Comparison of ENCODE assay signal across 19 mouse cellular contexts in the genomic region with DNA sequence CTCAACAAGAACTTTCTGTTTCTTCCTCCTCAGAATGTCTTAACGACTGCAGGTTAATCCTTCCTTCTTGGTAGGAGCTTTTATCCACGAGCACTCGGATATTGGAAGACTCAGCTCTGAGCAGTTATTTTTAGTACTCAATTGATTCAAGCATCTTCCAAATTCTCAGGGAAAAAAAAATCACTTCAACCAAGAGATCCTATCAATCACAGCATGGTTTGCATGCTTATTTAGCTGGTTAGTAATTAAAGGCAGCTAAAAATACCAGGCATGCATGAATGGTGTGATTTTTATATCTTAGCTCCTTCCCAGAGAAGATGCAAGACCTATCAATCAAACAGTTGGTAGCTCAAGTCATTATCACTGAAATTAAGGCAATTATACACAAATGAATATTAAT.
A peak's percentile ranks its signal among the peaks of the same experiment; 100 is the strongest.
DNase-seq lines count a peak whose midpoint lies in the region; ATAC-seq and TF ChIP-seq lines count a peak whose summit lies in the region.
"Had no signal": no experiment of that assay in that cellular context is flagged by ENCODE, and none has a peak within 500 bp of the region (broad histone marks: within the 10 kb centered on the region; RNA-seq: fewer than 3 reads in every experiment).

No protein-coding gene starts in this region.

- H3K9me3 ChIP-seq in forebrain, embryonic 16.5 days (ENCODE audit: control insufficient read depth, low read length): no peaks in the 10 kb centered on the region
- H3K9me3 ChIP-seq: embryonic facial prominence, embryonic 12.5 days; heart, embryonic 13.5 days; hindbrain, embryonic 13.5 days had no signal

- TF ChIP-seq CTCF in brain, embryonic 14.5 days (IDR thresholded peaks at IDR 0.05; ENCODE audit: borderline replicate concordance, extremely low read depth, insufficient read depth, insufficient read length): no peak
- no peak for TF ChIP-seq CTCF in gastrocnemius, adult 2 months (IDR thresholded peaks at IDR 0.05)

- no peaks in the 10 kb centered on the region for H3K27me3 ChIP-seq in forebrain, embryonic 16.5 days (replicated peaks; ENCODE audit: control insufficient read depth, insufficient read depth, low read length)
- H3K27me3 ChIP-seq: embryonic facial prominence, embryonic 12.5 days; heart, embryonic 13.5 days; hindbrain, embryonic 13.5 days had no signal

- H3K4me3 ChIP-seq in forebrain, embryonic 16.5 days (replicated peaks; ENCODE audit: low read length): no peak overlapping the region
- H3K4me3 ChIP-seq in gastrocnemius, adult 2 months: no peak overlapping the region
- H3K4me3 ChIP-seq: embryonic facial prominence, embryonic 12.5 days; heart, embryonic 13.5 days; hindbrain, embryonic 13.5 days had no signal

- intact Hi-C loops in gastrocnemius, adult 2 months (cut with DNase I): no loop called here

- WGBS in forebrain, embryonic 16.5 days: 14% methylated on average over 3 of the region's 3 CpGs

- H3K4me1 ChIP-seq in forebrain, embryonic 16.5 days (replicated peaks; ENCODE audit: control insufficient read depth, insufficient read depth, low read length): peaks cover 19% of the 10 kb centered on the region
- H3K4me1 ChIP-seq: embryonic facial prominence, embryonic 12.5 days; heart, embryonic 13.5 days; hindbrain, embryonic 13.5 days had no signal

- no peak overlapping the region for H3K9ac ChIP-seq in forebrain, embryonic 16.5 days (replicated peaks; ENCODE audit: low read depth, low read length)
- H3K9ac ChIP-seq: embryonic facial prominence, embryonic 12.5 days; heart, embryonic 13.5 days; hindbrain, embryonic 13.5 days had no signal

- TF ChIP-seq POLR2A in brain, embryonic 14.5 days (IDR thresholded peaks at IDR 0.05; ENCODE audit: borderline replicate concordance, extremely low read depth, insufficient read depth, insufficient read length, poor library complexity, severe bottlenecking): no peak

- peak; percentile 45 for ATAC-seq in frontal cortex, adult (ENCODE audit: low TSS enrichment)
- peak; percentile 74 for ATAC-seq in forebrain, embryonic 16.5 days
- no peak for ATAC-seq in erythroid progenitor cell, adult 5-6 weeks (replicated peaks; ENCODE audit: low FRiP score, poor library complexity, severe bottlenecking)
- ATAC-seq: hindbrain, postnatal 0 days had no signal

- H3K27ac ChIP-seq in forebrain, embryonic 16.5 days (ENCODE audit: low read length): peak overlapping the region; percentile 63
- H3K27ac ChIP-seq in gastrocnemius, adult 2 months: no peak overlapping the region
- H3K27ac ChIP-seq: embryonic facial prominence, embryonic 12.5 days; heart, embryonic 13.5 days; hindbrain, embryonic 13.5 days; hindbrain, postnatal 0 days had no signal

- H3K36me3 ChIP-seq in forebrain, embryonic 16.5 days (ENCODE audit: control insufficient read depth, insufficient read depth): no peaks in the 10 kb centered on the region
- H3K36me3 ChIP-seq: embryonic facial prominence, embryonic 12.5 days; heart, embryonic 13.5 days; hindbrain, embryonic 13.5 days had no signal

- H3K4me2 ChIP-seq in forebrain, embryonic 16.5 days (ENCODE audit: low read length): no peak overlapping the region
- H3K4me2 ChIP-seq: embryonic facial prominence, embryonic 12.5 days; heart, embryonic 13.5 days; hindbrain, embryonic 13.5 days had no signal

- no peak for DNase-seq in frontal cortex, postnatal 14 days (ENCODE audit: low spot score in 2 of 2)
- DNase-seq in brain, embryonic 14.5 days (ENCODE audit: low read depth): peak; percentile 69
- no peak for DNase-seq in gastrocnemius, adult 2 months
- DNase-seq: adrenal gland, adult 2 months; adrenal gland, postnatal 25 days; cerebellum, adult 11-12 months; cerebellum, adult 9-10 months; cerebellum, postnatal 25 days; gastrocnemius, postnatal 36 days; heart, adult 11 months; heart, postnatal 36 days; kidney, adult 11 months had no signal
